Mouse (Mus musculus) central nervous system, embryonic 14 days (tissue): Measurements from ENCODE around the gene Odr4. TPM values are rescaled to one million over a fixed set of nuclear protein-coding genes. Genes with fewer than 3 reads are reported as not detected.

Source experiments
- polyA plus RNA-seq: library from polyadenylated mRNA; depleted of rRNA; stranded (reverse); fragments of >200 nt; gene quantifications from 2 replicates; pipeline ENCODE4 v1.2.3, GENCODE M21; 2012; rRNA removed

The Odr4 gene
- 26.6 and 28.5 TPM in 2 replicates for polyA plus RNA-seq

GRCm38 (mm10) chr1:150392638-150393487 lies at the start of gene Odr4, which contains the start of gene Tpr:
Gene Odr4 (minus strand): TSS chr1:150393080.
Gene Tpr (plus strand): TSS chr1:150392838.

GRCm38 (mm10) chr1:150319205-150319604 lies 73.7 kb downstream of the Odr4 start, which contains the start of gene Pdc:
Gene Pdc (plus strand): TSS chr1:150319417.

Other genes with a start within 250 kb of the Odr4 start
- gene Pdc, start 73.7 kb downstream of the Odr4 start, polyA plus RNA-seq: 0.09 TPM in 1 of 2 replicates, not detected in the other
- 125 and 127 TPM in 2 replicates for gene Tpr, start 242 bp downstream of the Odr4 start, polyA plus RNA-seq
- gene Prg4, start 73.1 kb upstream of the Odr4 start, polyA plus RNA-seq: 0.50 and 1.1 TPM in 2 replicates